Mouse (Mus musculus) brain, adult 2 months (tissue): ENCODE results near the gene Tlk1.
"Not testable (repeated sequence)": the region's sequence is repeated elsewhere in the genome, so short reads cannot be mapped to it uniquely, and the experiment has no call there.

Experiments used
- DNase-seq: peaks from one replicate; pipeline ENCODE4 v3.0.0; 2011; ENCODE audit warnings: low read depth, low spot score

Tlk1 gene

GRCm38 (mm10) chr2:70835209-70835608 is 9.7 kb upstream of the Tlk1 start:
- no peak for DNase-seq

GRCm38 (mm10) chr2:70833261-70833660 is 7.7 kb upstream of the Tlk1 start:
- no peak for DNase-seq

- DNase-seq: no peak
Measured at GRCm38 (mm10) chr2:70831709-70832350, 6.3 kb upstream of the Tlk1 start.

GRCm38 (mm10) chr2:70830683-70831082 is 5.2 kb upstream of the Tlk1 start:
- no peak for DNase-seq

GRCm38 (mm10) chr2:70829946-70830610 is 4.5 kb upstream of the Tlk1 start:
- DNase-seq: no peak

- DNase-seq: no peak
Measured at GRCm38 (mm10) chr2:70827780-70828179, 2.3 kb upstream of the Tlk1 start.

- no peak for DNase-seq
Measured at GRCm38 (mm10) chr2:70826436-70827230, 1.1 kb upstream of the Tlk1 start.

- DNase-seq: peak; percentile 72
Measured at GRCm38 (mm10) chr2:70824838-70825370, 624 bp downstream of the Tlk1 start.

- peak; percentile 84 for DNase-seq
Measured at GRCm38 (mm10) chr2:70823926-70824800, 1.4 kb downstream of the Tlk1 start.

- DNase-seq: no peak
Measured at GRCm38 (mm10) chr2:70823434-70823833, 2.1 kb downstream of the Tlk1 start.

GRCm38 (mm10) chr2:70816939-70817338 is 8.6 kb downstream of the Tlk1 start:
- DNase-seq: peak; percentile 30

- DNase-seq: peak; percentile 55
Measured at GRCm38 (mm10) chr2:70816016-70816415, 9.5 kb downstream of the Tlk1 start.

GRCm38 (mm10) chr2:70813608-70814007 is 11.9 kb downstream of the Tlk1 start:
- no peak for DNase-seq

GRCm38 (mm10) chr2:70811476-70811875 is 14.1 kb downstream of the Tlk1 start:
- peak; percentile 15 for DNase-seq

GRCm38 (mm10) chr2:70809921-70810320 is 15.6 kb downstream of the Tlk1 start:
- DNase-seq: no peak

GRCm38 (mm10) chr2:70808681-70809080 is 16.8 kb downstream of the Tlk1 start:
- DNase-seq: peak; percentile 26

- not testable (repeated sequence) for DNase-seq
Measured at GRCm38 (mm10) chr2:70807678-70808077, 17.9 kb downstream of the Tlk1 start.

GRCm38 (mm10) chr2:70806020-70806419 is 19.5 kb downstream of the Tlk1 start:
- no peak for DNase-seq

- DNase-seq: not testable (repeated sequence)
Measured at GRCm38 (mm10) chr2:70803696-70804095, 21.8 kb downstream of the Tlk1 start.

GRCm38 (mm10) chr2:70802658-70803057 is 22.9 kb downstream of the Tlk1 start:
- DNase-seq: peak; percentile 31

GRCm38 (mm10) chr2:70801543-70801942 is 24.0 kb downstream of the Tlk1 start:
- no peak for DNase-seq
